Mouse (Mus musculus) mouse trophoblast stem cell (cell line): ENCODE measurements around the gene Ckmt2.

Experiments used
- in situ Hi-C, 2 experiments: fragments of 300-500 bp; cut with MseI, MboI; formaldehyde crosslinking; loops; 2 replicates in 1 of 2; 3 replicates in 1 of 2; pipeline ENCODE4 v1.15.1; 2025

Gene Ckmt2

DNA sequence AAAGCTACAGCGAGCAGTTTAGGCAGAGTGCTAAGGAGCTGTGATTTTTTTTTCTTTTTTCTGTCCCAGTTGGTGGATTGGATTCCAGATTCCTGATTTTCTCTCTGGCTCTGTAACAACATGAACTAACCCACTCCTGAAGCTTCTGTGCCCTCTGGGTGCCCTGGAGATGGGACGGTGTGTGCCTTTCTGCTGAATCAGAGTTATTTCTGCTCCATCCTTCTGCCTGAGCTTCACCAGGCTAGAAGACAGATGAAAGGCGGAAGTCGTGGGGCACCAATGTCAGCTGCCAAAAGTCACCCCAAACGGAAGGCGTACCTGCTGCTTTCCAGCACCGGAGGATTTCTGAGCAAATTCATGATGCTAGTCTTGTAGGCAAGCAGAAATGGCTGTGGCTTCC lies 2.1 kb downstream of the Ckmt2 start:
- in situ Hi-C loops: no loop called here

GRCm38 (mm10) chr13:91873734-91874329 lies 2.9 kb downstream of the Ckmt2 start:
- in situ Hi-C loops: no loop called here

DNA sequence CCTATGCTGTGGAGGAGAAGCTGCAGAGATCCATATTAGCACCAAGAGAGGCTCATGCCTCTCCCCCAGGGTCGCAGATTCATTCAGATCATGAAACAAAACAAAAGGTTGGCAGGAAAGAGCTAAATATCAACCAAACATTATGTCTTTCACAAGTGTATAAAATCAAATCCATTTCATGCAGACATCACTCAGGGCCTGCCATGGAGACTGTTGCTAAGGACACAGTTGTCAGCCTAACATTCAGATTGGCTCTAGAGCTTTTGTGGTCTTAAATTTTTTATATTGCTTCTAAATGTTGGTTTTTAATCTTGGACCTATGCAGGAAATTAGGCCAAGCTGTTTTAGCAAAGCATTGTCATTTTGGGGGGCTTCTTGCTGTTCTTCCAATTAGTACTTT lies 8.1 kb downstream of the Ckmt2 start:
- in situ Hi-C loops: no loop called here

DNA sequence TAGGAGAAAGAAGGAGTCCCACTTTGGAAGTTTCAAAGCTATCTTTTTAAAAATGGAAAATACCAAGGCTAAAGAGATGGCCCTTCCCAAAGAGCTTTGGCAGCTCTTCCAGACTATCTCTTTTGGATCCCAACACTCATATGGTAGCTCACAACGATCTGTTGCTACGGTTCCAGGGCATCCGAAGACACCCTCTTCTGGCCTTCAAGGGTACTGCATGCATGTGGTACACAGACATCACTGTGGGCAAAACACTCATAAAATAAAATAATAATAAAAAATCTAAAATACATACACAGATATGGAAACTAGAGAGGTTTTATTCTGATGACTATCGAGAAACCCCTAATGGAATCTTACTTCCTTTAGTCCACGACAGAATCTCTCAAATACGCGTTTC lies 17.9 kb downstream of the Ckmt2 start:
- in situ Hi-C loops: no loop called here

GRCm38 (mm10) chr13:91857427-91857826 lies 19.3 kb downstream of the Ckmt2 start:
- in situ Hi-C loops: no loop called here

DNA sequence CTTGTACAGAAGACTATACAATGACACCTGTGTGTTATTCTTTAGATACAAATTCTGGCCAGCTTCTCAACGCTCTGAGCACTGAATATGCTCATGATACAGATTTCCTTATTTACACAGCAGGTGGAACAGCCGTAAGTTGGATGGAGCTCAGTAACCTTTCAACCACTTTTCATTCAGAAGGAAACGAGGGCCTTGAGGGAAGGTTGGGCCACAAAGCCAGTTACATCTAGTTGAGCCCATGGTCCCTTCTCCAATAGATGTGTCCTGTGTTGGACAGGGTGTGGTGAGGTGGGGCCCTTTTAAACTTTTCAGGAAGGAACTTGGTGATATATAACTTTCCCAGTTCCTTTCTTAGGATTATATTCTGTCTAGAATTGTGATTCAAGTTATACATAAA lies 22.3 kb downstream of the Ckmt2 start:
- in situ Hi-C loops: no loop called here

GRCm38 (mm10) chr13:91827876-91828275 lies 48.8 kb downstream of the Ckmt2 start:
- in situ Hi-C loops: no loop called here

- in situ Hi-C loops: no loop called here
Observed at GRCm38 (mm10) chr13:91826066-91826465, 50.6 kb downstream of the Ckmt2 start.

GRCm38 (mm10) chr13:91824845-91825550 lies 51.7 kb downstream of the Ckmt2 start:
- in situ Hi-C loops: no loop called here

DNA sequence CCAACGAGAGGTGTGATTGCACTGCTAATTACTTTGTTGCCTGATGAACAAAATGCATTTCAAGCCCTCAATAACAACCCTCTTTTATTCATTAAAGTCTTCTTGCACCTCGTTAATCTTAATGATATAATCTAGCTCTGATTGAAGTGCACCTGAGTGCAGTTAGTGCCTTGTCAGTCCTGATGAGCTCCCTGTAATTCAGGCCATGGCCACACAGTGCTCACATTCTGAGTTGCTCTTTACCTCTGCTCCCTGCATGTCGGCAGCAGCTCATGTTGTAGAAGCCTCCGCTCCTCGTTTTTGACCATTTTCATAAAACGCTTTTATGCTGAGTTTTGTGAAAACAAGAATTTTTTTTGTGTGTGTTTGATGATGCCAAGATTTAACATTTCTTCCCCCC lies 53.0 kb downstream of the Ckmt2 start:
- in situ Hi-C loops: no loop called here

- in situ Hi-C loops: no loop called here
Observed at GRCm38 (mm10) chr13:91814670-91815069, 62.0 kb downstream of the Ckmt2 start.

DNA sequence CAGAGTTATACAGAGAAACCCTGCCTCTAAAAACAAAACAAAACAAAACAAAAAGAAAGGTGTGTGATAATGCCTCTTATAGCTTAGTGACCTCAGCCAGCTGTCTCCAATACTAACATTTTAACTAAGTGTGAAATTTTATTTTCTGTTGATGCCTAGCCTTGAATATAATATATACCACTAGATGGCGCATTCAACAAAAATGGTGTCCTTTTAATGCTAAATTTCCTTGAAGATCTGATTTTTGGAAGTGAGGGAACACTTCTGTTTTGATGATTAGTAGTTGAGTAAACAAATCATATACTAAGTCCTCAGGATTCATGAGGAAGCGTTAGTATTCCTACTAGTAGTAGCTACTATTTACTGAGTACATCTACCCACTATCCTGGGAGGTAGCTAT lies 67.2 kb downstream of the Ckmt2 start:
- in situ Hi-C loops: no loop called here

DNA sequence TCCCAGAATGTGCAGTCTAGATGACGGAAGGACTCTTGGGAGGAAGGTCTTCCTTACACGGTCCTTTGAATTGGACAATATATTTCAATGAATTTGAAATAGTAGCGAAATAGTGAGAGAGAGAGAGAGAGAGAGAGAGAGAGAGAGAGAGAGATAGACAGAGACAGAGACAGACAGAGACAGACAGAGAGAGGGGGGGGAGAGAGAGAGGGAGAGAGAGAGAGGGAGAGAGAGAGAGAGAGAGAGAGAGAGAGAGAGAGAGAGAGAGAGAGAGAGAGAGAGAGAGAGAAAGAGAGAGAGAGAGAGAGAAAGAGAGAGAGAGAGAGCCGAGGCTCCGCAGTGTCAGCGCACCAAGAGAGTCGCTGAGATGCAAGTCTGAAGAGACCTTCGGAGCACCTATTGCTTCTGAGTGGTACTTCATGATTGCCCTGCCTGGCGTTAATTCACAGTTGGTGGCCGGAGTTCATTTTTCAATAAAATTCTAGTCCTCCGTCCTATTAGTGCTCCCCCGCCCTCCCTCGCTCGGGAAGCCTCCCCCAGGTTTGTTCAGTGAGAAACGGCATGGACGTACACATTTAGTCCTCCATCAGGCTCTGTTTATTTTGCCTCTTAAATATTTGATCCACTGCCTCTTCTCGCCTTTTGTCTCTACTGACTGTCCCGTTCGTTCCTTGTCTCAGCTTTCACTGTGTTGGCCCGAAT lies 68.7 kb downstream of the Ckmt2 start:
- in situ Hi-C loops: no loop called here

- in situ Hi-C loops: no loop called here
Observed at GRCm38 (mm10) chr13:91807155-91807839, 69.4 kb downstream of the Ckmt2 start, which contains the start of gene Zcchc9. Gene Zcchc9 (minus strand): TSS chr13:91807705.
